Comparison of ENCODE assay signal across 33 mouse cellular contexts in genomic region chr9:78003278-78003677, GRCm38 (mm10). TPM values are rescaled to one million over a fixed set of nuclear protein-coding genes. Genes with fewer than 3 reads are reported as not detected.
DNase-seq lines count a peak whose midpoint lies in the region; ATAC-seq and TF ChIP-seq lines count a peak whose summit lies in the region.
"Had no signal": no experiment of that assay in that cellular context is flagged by ENCODE, and none has a peak within 500 bp of the region (broad histone marks: within the 10 kb centered on the region; RNA-seq: fewer than 3 reads in every experiment).

No protein-coding gene starts in this region.

- H3K36me3 ChIP-seq in midbrain, embryonic 14.5 days (ENCODE audit: control insufficient read depth, insufficient read depth, low read length) = no peaks in the 10 kb centered on the region
- H3K36me3 ChIP-seq: forebrain, embryonic 10.5 days; hindbrain, embryonic 10.5 days; hindbrain, embryonic 13.5 days; intestine, embryonic 15.5 days had no signal

- intact Hi-C loops in gastrocnemius, adult 2 months (cut with DNase I) = loop anchor here (5.0 kb wide), 1 partner anchor 91 kb away; no protein-coding TSS in a partner anchor
- intact Hi-C loops in gastrocnemius, postnatal 36 days (cut with DNase I) = no loop called here
- intact Hi-C loops in heart, postnatal 10 days (cut with DNase I) = no loop called here

- no peak for ATAC-seq in midbrain, embryonic 14.5 days (ENCODE audit: low FRiP score, low TSS enrichment)
- ATAC-seq: forebrain, embryonic 13.5 days; forebrain, embryonic 16.5 days; hindbrain, embryonic 16.5 days; intestine, embryonic 15.5 days; Patski had no signal

- H3K4me1 ChIP-seq in midbrain, embryonic 14.5 days (ENCODE audit: control insufficient read depth, insufficient read depth, low read length) = no peaks in the 10 kb centered on the region
- H3K4me1 ChIP-seq: forebrain, embryonic 10.5 days; forebrain, embryonic 13.5 days; hindbrain, embryonic 10.5 days; intestine, embryonic 15.5 days had no signal

- no peak overlapping the region for H3K4me2 ChIP-seq in midbrain, embryonic 14.5 days (ENCODE audit: low read length)
- H3K4me2 ChIP-seq: forebrain, embryonic 13.5 days; heart, embryonic 11.5 days; hindbrain, embryonic 13.5 days; intestine, embryonic 15.5 days had no signal

- WGBS in midbrain, embryonic 14.5 days = 85% methylated on average over 2 of the region's 2 CpGs

- H3K27ac ChIP-seq in gastrocnemius, adult 2 months = no peak overlapping the region
- H3K27ac ChIP-seq in midbrain, embryonic 14.5 days (replicated peaks; ENCODE audit: low read depth, low read length) = no peak overlapping the region
- H3K27ac ChIP-seq: forebrain, embryonic 10.5 days; forebrain, embryonic 13.5 days; hindbrain, embryonic 10.5 days; hindbrain, embryonic 13.5 days; intestine, embryonic 15.5 days had no signal

- peak; percentile 32 for DNase-seq in adrenal gland, adult 2 months
- no peak for DNase-seq in adrenal gland, adult 18-20 months (ENCODE audit: low spot score in 2 of 2)
- DNase-seq in gastrocnemius, adult 2 months = peak; percentile 30
- no peak for DNase-seq in gastrocnemius, postnatal 36 days
- DNase-seq in heart, adult 11 months = peak; percentile 92
- DNase-seq in heart, postnatal 10 days = no peak
- DNase-seq in NIH3T3 (ENCODE audit: low read depth) = peak; percentile 38
- no peak for DNase-seq in midbrain, embryonic 14.5 days
- DNase-seq: cerebellum, adult 11 months; cerebellum, adult 2 months; cerebellum, postnatal 10 days; cerebellum, postnatal 36 days; embryo, embryonic 11 days; heart, postnatal 36 days; kidney, adult 11 months; kidney, adult 8-10 months had no signal

- H3K4me3 ChIP-seq in gastrocnemius, adult 2 months = no peak overlapping the region
- no peak overlapping the region for H3K4me3 ChIP-seq in midbrain, embryonic 14.5 days (replicated peaks; ENCODE audit: low read depth, low read length)
- H3K4me3 ChIP-seq: forebrain, embryonic 10.5 days; forebrain, embryonic 13.5 days; hindbrain, embryonic 10.5 days; hindbrain, embryonic 13.5 days; intestine, embryonic 15.5 days had no signal

- no peak overlapping the region for H3K9ac ChIP-seq in midbrain, embryonic 14.5 days (replicated peaks; ENCODE audit: low read length)
- H3K9ac ChIP-seq: forebrain, embryonic 13.5 days; hindbrain, embryonic 13.5 days; intestine, embryonic 15.5 days had no signal

- TF ChIP-seq CTCF in gastrocnemius, adult 2 months (IDR thresholded peaks at IDR 0.05) = no peak

- H3K9me3 ChIP-seq in midbrain, embryonic 14.5 days (ENCODE audit: control insufficient read depth, low read length) = no peaks in the 10 kb centered on the region
- H3K9me3 ChIP-seq: forebrain, embryonic 10.5 days; forebrain, embryonic 13.5 days; hindbrain, embryonic 10.5 days; hindbrain, embryonic 13.5 days; intestine, embryonic 15.5 days had no signal

- H3K27me3 ChIP-seq in midbrain, embryonic 14.5 days (ENCODE audit: control insufficient read depth, insufficient read depth, low read length) = no peaks in the 10 kb centered on the region
- H3K27me3 ChIP-seq: forebrain, embryonic 13.5 days; hindbrain, embryonic 13.5 days; intestine, embryonic 15.5 days; Patski had no signal

RNA-seq across cellular contexts. Expression of gene Gcm1, which starts 48.4 kb away (rescaled TPM):
- not detected for total RNA-seq in adrenal gland, adult 2 months (2021)
- polyA plus RNA-seq in adrenal gland, adult 2 months (2012; rRNA removed) = not detected in 2 replicates
- not detected for total RNA-seq in adrenal gland, adult 18-20 months (2021)
- not detected for total RNA-seq in gastrocnemius, adult 2 months (2021)
- total RNA-seq in gastrocnemius, postnatal 36 days (2021) = not detected
- total RNA-seq in heart, postnatal 10 days (2021) = not detected
- not detected in 2 replicates for polyA plus RNA-seq in midbrain, embryonic 14.5 days (2014; fragmentation: Nextera tagmentation; extraction: Ambion mirVana)
- total RNA-seq: adrenal gland, postnatal 4 days; gastrocnemius, adult 8-10 months; granulocyte monocyte progenitor cell, adult 5-6 weeks; heart, adult 8-10 months; heart, postnatal 36 days had no signal
- polyA plus RNA-seq: cerebellum, adult 2 months; cortical plate, adult 2 months; embryonic facial prominence, embryonic 11.5 days; forebrain, embryonic 10.5 days; forebrain, embryonic 13.5 days; forebrain, embryonic 16.5 days; heart, embryonic 11.5 days; heart, embryonic 14.5 days; heart, postnatal 0 days; hindbrain, embryonic 13.5 days; hindbrain, embryonic 16.5 days; intestine, embryonic 15.5 days had no signal

Comparison
In these comparisons a context has a peak if more than half of its experiments do, and no peak if none do; other contexts are left out.
1. DNase-seq: peak in adrenal gland, adult 2 months (single experiment), gastrocnemius, adult 2 months (single experiment), heart, adult 11 months (single experiment) and NIH3T3 (single experiment); none in adrenal gland, adult 18-20 months (0 of 2), gastrocnemius, postnatal 36 days (0 of 2), heart, postnatal 10 days (0 of 2) and midbrain, embryonic 14.5 days (single experiment).